Mouse (Mus musculus) cerebellum, adult 2 months (tissue): ENCODE measurements at regions not wholly inside any gene's neighbourhood (a gene's known extent, or its start where the extent isn't known, plus 50 kb on each side); places are given as distances from the start of the nearest gene placed in this dataset.

ENCODE experiments used
- CTCF ChIP-seq: fragments of 200-500 bp; IDR thresholded peaks from 2 replicates; pipeline ENCODE4 v1.5.1; 2011; ENCODE audit warnings: low read depth, mild to moderate bottlenecking, control low read depth, low read length, moderate library complexity, borderline replicate concordance; ENCODE audit not compliant: insufficient read depth
- POLR2A ChIP-seq: fragments of 200-500 bp; IDR thresholded peaks from 2 replicates; pipeline ENCODE4 v1.6.1; 2011; ENCODE audit warnings: low read length, control low read depth, borderline replicate concordance; ENCODE audit not compliant: insufficient read depth

DNA sequence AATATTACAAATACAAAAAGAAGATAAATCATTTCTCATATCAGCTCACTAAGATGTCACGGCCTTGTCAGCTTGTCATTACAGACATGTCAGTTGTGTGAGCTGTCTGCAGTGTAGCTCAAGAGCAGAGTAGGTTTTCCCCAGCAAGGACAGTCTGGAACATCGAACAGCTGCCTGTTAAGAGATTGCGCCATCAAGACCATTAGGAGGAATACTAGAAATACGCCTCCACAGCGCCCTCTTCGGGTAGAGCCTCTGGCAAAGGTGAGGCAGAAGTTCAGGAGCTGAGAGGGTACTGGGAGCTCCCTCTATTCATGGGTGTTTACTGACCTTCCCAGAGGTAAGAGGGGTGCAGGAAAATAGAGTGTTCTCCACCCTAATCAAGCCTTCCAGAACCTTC, 327.0 kb downstream of the Pax1 start:
- TF ChIP-seq CTCF (no peak), POLR2A (no peak)
